Mouse (Mus musculus) CH12.LX (cell line): Measurements from ENCODE around the gene Rrp36. TPM values are rescaled to one million over a fixed set of nuclear protein-coding genes. Genes with fewer than 3 reads are reported as not detected.

Experiments
- DNase-seq: peaks from one replicate; pipeline ENCODE4 v3.0.0-alpha.2; 2013; ENCODE audit errors: extremely low read depth
- H3K27ac ChIP-seq: 2 replicates; pipeline ENCODE4 v1.5.1; 2012; ENCODE audit warnings: low read depth, mild to moderate bottlenecking, control low read depth, moderate library complexity; ENCODE audit not compliant: insufficient read depth
- H3K27me3 ChIP-seq: replicated peaks from 2 replicates; pipeline ENCODE3; 2012; ENCODE audit warnings: inconsistent platforms
- H3K36me3 ChIP-seq, 2 experiments: replicated peaks in 1 of 2; 2 replicates each; pipeline versions ENCODE3 to v1.6.1; 2012; ENCODE audit warnings: inconsistent platforms in 1 of 2, low read length in 1 of 2, mild to moderate bottlenecking in 1 of 2, mixed read lengths in 1 of 2, moderate library complexity in 1 of 2; ENCODE audit not compliant: control insufficient read depth in 1 of 2, insufficient read depth in 1 of 2
- H3K4me1 ChIP-seq, 2 experiments: 2 replicates each; pipeline ENCODE4 v1.6.1; 2012; ENCODE audit warnings: inconsistent platforms in 1 of 2, moderate library complexity in 1 of 2; ENCODE audit not compliant: insufficient read depth in 2 of 2, control insufficient read depth in 1 of 2
- H3K4me2 ChIP-seq: 2 replicates; pipeline ENCODE4 v1.6.1; 2012; ENCODE audit warnings: low read depth, mild to moderate bottlenecking, control low read depth; ENCODE audit not compliant: poor library complexity, insufficient read depth, severe bottlenecking
- H3K4me3 ChIP-seq, 3 experiments: fragments of 150-350 bp in 1 of 3; sonication (generic) in 1 of 3; replicated peaks in 1 of 3; 2 replicates each; pipeline versions ENCODE3 to v1.5.1; 2011 to 2012; ENCODE audit warnings: low read depth in 2 of 3, low read length in 2 of 3, mild to moderate bottlenecking in 2 of 3, moderate library complexity in 2 of 3, control low read depth in 1 of 3, improper control_type of control experiment in 1 of 3, inconsistent platforms in 1 of 3, mixed read lengths in 1 of 3; ENCODE audit not compliant: poor library complexity in 1 of 3
- H3K79me2 ChIP-seq: replicated peaks from 2 replicates; pipeline ENCODE4 v1.6.1; 2012; ENCODE audit warnings: mild to moderate bottlenecking, moderate library complexity; ENCODE audit not compliant: control insufficient read depth, poor library complexity, insufficient read depth, severe bottlenecking; ENCODE audit errors: extremely low read depth
- H3K9ac ChIP-seq: 2 replicates; pipeline ENCODE4 v1.6.1; 2012; ENCODE audit warnings: low read depth, mild to moderate bottlenecking, control low read depth, moderate library complexity; ENCODE audit not compliant: insufficient read depth
- H3K9me3 ChIP-seq: replicated peaks from 2 replicates; pipeline ENCODE3; 2012; ENCODE audit warnings: low read length, inconsistent platforms, mixed read lengths
- BHLHE40 ChIP-seq: IDR thresholded peaks from 2 replicates; pipeline ENCODE4 v1.6.1; 2011; ENCODE audit warnings: mild to moderate bottlenecking, low read depth, low read length, improper control_type of control experiment
- CTCF ChIP-seq, 2 experiments: IDR thresholded peaks in 1 of 2; conservative IDR thresholded peaks in 1 of 2; 2 replicates each; pipeline ENCODE4 v1.5.1; 2011 to 2012; ENCODE audit warnings: low read depth in 2 of 2, low read length in 2 of 2, improper control_type of control experiment in 1 of 2, inconsistent platforms in 1 of 2, mild to moderate bottlenecking in 1 of 2, moderate library complexity in 1 of 2
- E2F4 ChIP-seq: IDR thresholded peaks from 2 replicates; pipeline ENCODE4 v1.6.1; 2011; ENCODE audit warnings: low read depth, low read length, improper control_type of control experiment; ENCODE audit not compliant: insufficient replicate concordance
- ETS1 ChIP-seq: conservative IDR thresholded peaks from 2 replicates; pipeline ENCODE4 v1.6.1; 2012; ENCODE audit warnings: low read depth, mild to moderate bottlenecking, inconsistent platforms, low read length, improper control_type of control experiment, moderate library complexity
- IRF4 ChIP-seq: IDR thresholded peaks from 2 replicates; pipeline ENCODE4 v1.6.1; 2014; ENCODE audit warnings: low read depth, mild to moderate bottlenecking, inconsistent platforms, low read length, improper control_type of control experiment
- JUND ChIP-seq: conservative IDR thresholded peaks from 2 replicates; pipeline ENCODE4 v1.6.1; 2011; ENCODE audit warnings: low read depth, low read length, improper control_type of control experiment
- KAT2A ChIP-seq: IDR thresholded peaks from 2 replicates; pipeline ENCODE4 v1.6.1; 2012; ENCODE audit warnings: low read length, improper control_type of control experiment, inconsistent platforms; ENCODE audit not compliant: insufficient replicate concordance
- MAFK ChIP-seq: IDR thresholded peaks from 2 replicates; pipeline ENCODE4 v1.6.1; 2011; ENCODE audit warnings: low read length, improper control_type of control experiment; ENCODE audit not compliant: insufficient replicate concordance
- MAZ ChIP-seq: IDR thresholded peaks from 2 replicates; pipeline ENCODE4 v1.6.1; 2012; ENCODE audit warnings: low read depth, mild to moderate bottlenecking, inconsistent platforms, low read length, improper control_type of control experiment, moderate library complexity
- MEF2A ChIP-seq: IDR thresholded peaks from 2 replicates; pipeline ENCODE4 v1.6.1; 2014; ENCODE audit warnings: low read depth, mild to moderate bottlenecking, inconsistent platforms, low read length, improper control_type of control experiment, borderline replicate concordance
- POLR2AphosphoS2 ChIP-seq: IDR thresholded peaks from 2 replicates; pipeline ENCODE4 v1.6.1; 2011; ENCODE audit warnings: low read depth, low read length, improper control_type of control experiment
- USF1 ChIP-seq: IDR thresholded peaks from 2 replicates; pipeline ENCODE4 v1.6.1; 2014; ENCODE audit warnings: low read depth, mild to moderate bottlenecking, inconsistent platforms, low read length, improper control_type of control experiment
- USF2 ChIP-seq: conservative IDR thresholded peaks from 2 replicates; pipeline ENCODE4 v1.6.1; 2011; ENCODE audit warnings: low read depth, low read length, improper control_type of control experiment
- ZC3H11A ChIP-seq: IDR thresholded peaks from 2 replicates; pipeline ENCODE4 v1.6.1; 2012; ENCODE audit warnings: low read depth, mild to moderate bottlenecking, inconsistent platforms, low read length, improper control_type of control experiment
- ZKSCAN1 ChIP-seq: IDR thresholded peaks from 2 replicates; pipeline ENCODE4 v1.6.1; 2012; ENCODE audit warnings: low read depth, inconsistent platforms, low read length, improper control_type of control experiment, borderline replicate concordance
- ZMIZ1 ChIP-seq: IDR thresholded peaks from 2 replicates; pipeline ENCODE4 v1.6.1; 2012; ENCODE audit warnings: low read depth, mild to moderate bottlenecking, inconsistent platforms, low read length, improper control_type of control experiment
- dilution Hi-C: fragments of 300-500 bp; cut with MboI; formaldehyde crosslinking; loops from 2 replicates; pipeline ENCODE4 v1.14.3; 2020; ENCODE audit warnings: low sequenced_read_pairs; ENCODE audit not compliant: extremely low pct_unique_long_range_greater_than_20kb, extremely low pct_ligation_motif_present
- in situ Hi-C: fragments of 300-500 bp; cut with MboI; formaldehyde crosslinking; loops from 3 replicates; pipeline ENCODE4 v1.14.3; 2019; ENCODE audit warnings: low sequenced_read_pairs, low pct_ligation_motif_present, low pct_unique_long_range_greater_than_20kb, mixed read lengths
- polyA plus RNA-seq: library from polyadenylated mRNA; unstranded; fragments of >175 nt; gene quantifications from 2 replicates; pipeline ENCODE4 v1.2.1, GENCODE M21; 2012; ENCODE audit warnings: low read depth; ENCODE audit not compliant: insufficient read length
- total RNA-seq, 2 experiments: library from RNA; depleted of rRNA; stranded (reverse); fragments of 300-350 nt in 1 of 2; fragments of >200 nt in 1 of 2; gene quantifications; 2 replicates each; pipeline ENCODE4 v1.2.3; 2012 to 2014

Rrp36 gene
- total and polyA plus RNA-seq, 3 experiments, result 38.1 to 53.6 (median 46.1) TPM

DNA sequence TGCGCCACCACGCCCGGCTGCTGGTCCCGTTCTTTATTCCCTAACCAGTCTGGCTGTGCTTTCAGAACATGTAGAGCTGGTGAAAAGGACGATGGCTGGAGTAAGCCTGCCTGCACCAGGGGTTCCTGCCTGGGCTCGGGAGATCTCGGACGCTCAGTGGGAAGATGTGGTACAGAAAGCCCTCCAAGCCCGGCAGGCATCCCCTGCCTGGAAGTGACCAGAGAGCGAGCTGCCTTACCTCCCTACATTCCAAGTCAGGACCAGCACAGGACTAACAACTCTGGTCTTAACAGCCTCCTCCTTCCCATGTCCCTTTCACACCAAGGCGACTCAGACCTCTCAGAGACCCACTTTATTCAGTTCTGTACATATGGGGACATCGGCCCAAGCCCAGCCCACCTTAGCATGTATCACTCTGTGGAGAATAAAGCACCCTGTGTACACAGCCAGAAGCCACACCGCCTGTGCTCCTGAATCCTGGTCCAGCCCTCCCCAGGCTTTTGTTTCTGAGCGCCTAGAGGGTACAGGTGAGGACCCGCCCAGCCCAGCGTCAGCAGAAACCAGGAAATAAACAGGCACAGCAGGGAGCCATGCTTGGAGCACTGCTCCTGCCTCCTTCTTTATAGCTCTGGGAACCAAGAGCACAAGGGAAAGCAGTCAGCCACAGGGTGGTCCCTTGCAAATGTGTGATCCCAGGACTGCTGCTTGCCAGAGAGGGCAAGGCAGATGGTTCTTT, 8.7 kb upstream of the Rrp36 start:
- dilution Hi-C loops (no loop called here), in situ Hi-C loops (no loop called here)
- no peak for TF ChIP-seq ETS1
- no peak for TF ChIP-seq MAFK
- TF ChIP-seq USF1, result no peak
- no peak for TF ChIP-seq ZMIZ1
- TF ChIP-seq MAZ, result no peak
- TF ChIP-seq USF2, result no peak
- TF ChIP-seq ZC3H11A, result no peak
- no peak for TF ChIP-seq KAT2A
- TF ChIP-seq CTCF (conservative IDR thresholded peaks at IDR 0.05 in 1 of 2, IDR thresholded peaks at IDR 0.05 in 1 of 2; ENCODE audit: low read depth in 2 of 2, low read length in 2 of 2), result no peak
- TF ChIP-seq E2F4, result no peak
- DNase-seq, result no peak
- no peak overlapping the region for H3K4me3 ChIP-seq
- no peaks in the 10 kb centered on the region for H3K27me3 ChIP-seq
- peaks cover 7 to 26% of the 10 kb centered on the region in 2 experiments for H3K4me1 ChIP-seq
- no peak overlapping the region for H3K27ac ChIP-seq
- H3K4me2 ChIP-seq, result no peak overlapping the region
- H3K36me3 ChIP-seq, result peaks cover 56 to 69% of the 10 kb centered on the region in 2 experiments
- no peak overlapping the region for H3K9ac ChIP-seq
- H3K9me3 ChIP-seq, result no peaks in the 10 kb centered on the region
- peaks cover 29% of the 10 kb centered on the region for H3K79me2 ChIP-seq

DNA sequence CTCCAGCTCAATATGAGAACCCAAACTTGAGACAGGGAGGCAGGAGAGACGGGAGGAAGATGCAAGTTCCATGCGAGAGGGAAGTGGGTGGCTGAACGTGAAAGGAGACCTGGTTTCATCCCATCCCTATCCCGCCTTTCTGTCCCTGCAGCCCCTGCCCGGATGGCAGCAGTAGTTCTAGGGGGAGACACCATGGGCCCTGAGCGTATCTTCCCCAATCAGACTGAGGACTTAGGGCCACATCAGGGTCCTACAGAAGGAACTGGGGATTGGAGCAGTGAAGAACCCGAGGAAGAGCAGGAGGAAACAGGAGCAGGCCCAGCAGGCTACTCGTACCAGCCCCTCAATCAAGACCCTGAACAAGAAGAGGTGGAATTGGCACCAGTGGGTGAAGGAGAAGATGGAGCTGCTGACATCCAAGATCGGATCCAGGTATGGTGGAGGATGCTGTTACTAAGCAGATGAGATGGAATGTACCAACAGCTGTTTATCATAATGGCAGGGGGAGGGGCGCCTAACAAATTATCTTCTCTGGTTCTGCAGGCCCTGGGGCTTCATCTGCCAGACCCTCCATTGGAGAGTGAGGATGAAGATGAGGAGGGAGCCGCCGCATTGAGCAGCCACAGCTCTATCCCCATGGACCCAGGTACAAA, 7.4 kb upstream of the Rrp36 start:
- Histone ChIP-seq H3K27me3 (no peaks in the 10 kb centered on the region), H3K27ac (0 out of 2 replicates have a peak overlapping the region, but pooled peaks have one; percentile 3), H3K36me3 (peaks cover 58 to 69% of the 10 kb centered on the region in 2 experiments), H3K4me3 (peak overlapping the region; percentile 68 to 86 (median 74)), H3K4me2 (peak overlapping the region; percentile 76), H3K4me1 (peaks cover 7 to 29% of the 10 kb centered on the region in 2 experiments), H3K79me2 (peaks cover 29% of the 10 kb centered on the region), H3K9ac (peak overlapping the region; percentile 71), H3K9me3 (no peaks in the 10 kb centered on the region)
- TF ChIP-seq MEF2A, result no peak
- no peak for TF ChIP-seq BHLHE40
- no peak for TF ChIP-seq JUND
- no peak for TF ChIP-seq ZKSCAN1
- TF ChIP-seq IRF4, result no peak
- peak; percentile 19; the same call in 1 of the 2 replicates for TF ChIP-seq POLR2AphosphoS2
- no peak for DNase-seq
- dilution Hi-C loops, result no loop called here
- in situ Hi-C loops, result no loop called here
